Mouse (Mus musculus) liver, adult 2 months (tissue): ENCODE results near the gene Pigk. TPM values are rescaled to one million over a fixed set of nuclear protein-coding genes. Genes with fewer than 3 reads are reported as not detected.

Source experiments
- DNase-seq: peaks from one replicate; pipeline ENCODE4 v3.0.0-alpha.2; 2011; ENCODE audit warnings: low read depth, low spot score; ENCODE audit errors: extremely low read depth
- H3K27ac ChIP-seq: fragments of 200-500 bp; replicated peaks from 2 replicates; pipeline ENCODE4 v1.5.1; 2012; ENCODE audit warnings: low read depth, mild to moderate bottlenecking, control low read depth, inconsistent platforms, low read length; ENCODE audit not compliant: insufficient read depth
- H3K27me3 ChIP-seq: fragments of 200-500 bp; 2 replicates; pipeline ENCODE4 v1.6.1; 2012; ENCODE audit warnings: mild to moderate bottlenecking, moderate library complexity, low read length, inconsistent platforms; ENCODE audit not compliant: control insufficient read depth, insufficient read depth
- H3K36me3 ChIP-seq: fragments of 200-500 bp; 2 replicates; pipeline ENCODE4 v1.6.1; 2012; ENCODE audit warnings: low read length, inconsistent platforms; ENCODE audit not compliant: control insufficient read depth, insufficient read depth
- H3K4me1 ChIP-seq: fragments of 200-500 bp; 2 replicates; pipeline ENCODE4 v1.6.1; 2011; ENCODE audit warnings: low read length; ENCODE audit not compliant: control insufficient read depth, insufficient read depth
- H3K4me3 ChIP-seq: fragments of 200-500 bp; 2 replicates; pipeline ENCODE4 v1.5.1; 2011; ENCODE audit warnings: low read depth, mild to moderate bottlenecking, control low read depth, low read length, moderate library complexity; ENCODE audit not compliant: insufficient read depth
- H3K79me2 ChIP-seq: fragments of 200-500 bp; 2 replicates; pipeline ENCODE4 v1.6.1; 2012; ENCODE audit warnings: inconsistent platforms, mild to moderate bottlenecking, low read length, moderate library complexity; ENCODE audit not compliant: control insufficient read depth, insufficient read depth
- H3K9ac ChIP-seq: fragments of 200-500 bp; 2 replicates; pipeline ENCODE4 v1.6.1; 2012; ENCODE audit warnings: low read depth, mild to moderate bottlenecking, control low read depth, inconsistent platforms, low read length
- CTCF ChIP-seq: fragments of 200-500 bp; IDR thresholded peaks from 2 replicates; pipeline ENCODE4 v1.5.1; 2011; ENCODE audit warnings: low read depth, low read length, control low read depth
- POLR2A ChIP-seq: fragments of 200-500 bp; IDR thresholded peaks from 2 replicates; pipeline ENCODE4 v1.6.1; 2011; ENCODE audit warnings: low read length, control low read depth; ENCODE audit not compliant: insufficient read depth; ENCODE audit errors: extremely low read depth
- WGBS: fragments of 180-500 bp; shearing (Covaris S2); methylation state at CpG from one replicate; pipeline ENCODE4 v1.1.7; 2018; 5-methylcytosine and 5-hydroxymethylcytosine counted together
- polyA plus RNA-seq: library from polyadenylated mRNA; depleted of rRNA; stranded (reverse); fragments of >200 nt; gene quantifications from 2 replicates; pipeline ENCODE4 v1.2.3, GENCODE M21; 2012
- total RNA-seq: library from RNA; depleted of rRNA; stranded (reverse); fragments of >200 nt; gene quantifications from 2 replicates; pipeline ENCODE4 v1.2.3, GENCODE M21; 2014

Gene Pigk
- total and polyA plus RNA-seq, 2 experiments: 14.1 to 27.1 TPM

GRCm38 (mm10) chr3:152941671-152942070 is 227.8 kb downstream of the Pigk start:
- H3K79me2 ChIP-seq: no peaks in the 10 kb centered on the region
- H3K9ac ChIP-seq: no peak overlapping the region
- H3K36me3 ChIP-seq: no peaks in the 10 kb centered on the region
- H3K4me3 ChIP-seq: no peak overlapping the region
- H3K27me3 ChIP-seq: no peaks in the 10 kb centered on the region
- WGBS: 62% methylated on average over 5 of the region's 5 CpGs
- H3K27ac ChIP-seq: no peak overlapping the region
- no peaks in the 10 kb centered on the region for H3K4me1 ChIP-seq
- no peak for DNase-seq
- no peak for TF ChIP-seq POLR2A
- TF ChIP-seq CTCF: no peak

GRCm38 (mm10) chr3:152942985-152943384 is 229.1 kb downstream of the Pigk start:
- no peak overlapping the region for H3K9ac ChIP-seq
- no peaks in the 10 kb centered on the region for H3K36me3 ChIP-seq
- H3K79me2 ChIP-seq: no peaks in the 10 kb centered on the region
- TF ChIP-seq POLR2A (no peak), CTCF (no peak)
- H3K4me3 ChIP-seq: no peak overlapping the region
- no peak overlapping the region for H3K27ac ChIP-seq
- DNase-seq: no peak
- no peaks in the 10 kb centered on the region for H3K4me1 ChIP-seq
- no peaks in the 10 kb centered on the region for H3K27me3 ChIP-seq
- WGBS: 73% methylated on average over 11 of the region's 11 CpGs

GRCm38 (mm10) chr3:152944766-152945165 is 230.9 kb downstream of the Pigk start:
- DNase-seq: no peak
- H3K79me2 ChIP-seq: no peaks in the 10 kb centered on the region
- no peak overlapping the region for H3K27ac ChIP-seq
- WGBS: 90% methylated on average over 3 of the region's 3 CpGs
- H3K4me3 ChIP-seq: no peak overlapping the region
- no peaks in the 10 kb centered on the region for H3K27me3 ChIP-seq
- no peak overlapping the region for H3K9ac ChIP-seq
- TF ChIP-seq CTCF: no peak
- no peak for TF ChIP-seq POLR2A
- H3K36me3 ChIP-seq: no peaks in the 10 kb centered on the region
- no peaks in the 10 kb centered on the region for H3K4me1 ChIP-seq

- TF ChIP-seq CTCF: no peak
- TF ChIP-seq POLR2A: no peak
- no peaks in the 10 kb centered on the region for H3K36me3 ChIP-seq
- no peaks in the 10 kb centered on the region for H3K27me3 ChIP-seq
- no peak overlapping the region for H3K27ac ChIP-seq
- no peak overlapping the region for H3K4me3 ChIP-seq
- no peaks in the 10 kb centered on the region for H3K4me1 ChIP-seq
- no peak for DNase-seq
- no peak overlapping the region for H3K9ac ChIP-seq
- no peaks in the 10 kb centered on the region for H3K79me2 ChIP-seq
- WGBS: 88% methylated on average over 11 of the region's 11 CpGs
Measured at GRCm38 (mm10) chr3:152947031-152947640, 233.2 kb downstream of the Pigk start.

GRCm38 (mm10) chr3:152948556-152948955 is 234.7 kb downstream of the Pigk start:
- H3K4me3 ChIP-seq: no peak overlapping the region
- no peak overlapping the region for H3K9ac ChIP-seq
- no peak for TF ChIP-seq POLR2A
- TF ChIP-seq CTCF: no peak
- WGBS: 87% methylated on average over 7 of the region's 7 CpGs
- no peak for DNase-seq
- H3K4me1 ChIP-seq: no peaks in the 10 kb centered on the region
- no peaks in the 10 kb centered on the region for H3K27me3 ChIP-seq
- no peaks in the 10 kb centered on the region for H3K79me2 ChIP-seq
- no peaks in the 10 kb centered on the region for H3K36me3 ChIP-seq
- no peak overlapping the region for H3K27ac ChIP-seq

- no peak for DNase-seq
- Histone ChIP-seq H3K36me3 (no peaks in the 10 kb centered on the region), H3K4me3 (no peak overlapping the region), H3K9ac (no peak overlapping the region), H3K27ac (no peak overlapping the region), H3K4me1 (no peaks in the 10 kb centered on the region), H3K79me2 (no peaks in the 10 kb centered on the region), H3K27me3 (no peaks in the 10 kb centered on the region)
- no peak for TF ChIP-seq CTCF
- no peak for TF ChIP-seq POLR2A
- WGBS: 90% methylated on average over 15 of the region's 15 CpGs
Measured at GRCm38 (mm10) chr3:152949233-152949777, 235.4 kb downstream of the Pigk start.
